Comparison of ENCODE assay signal across 17 mouse cellular contexts in genomic region chr14:104326089-104326488, GRCm38 (mm10).
DNase-seq lines count a peak whose midpoint lies in the region; ATAC-seq lines count a peak whose summit lies in the region.
"Had no signal": no experiment of that assay in that cellular context is flagged by ENCODE, and none has a peak within 500 bp of the region (broad histone marks: within the 10 kb centered on the region; RNA-seq: fewer than 3 reads in every experiment).

No protein-coding gene starts in this region.

- DNase-seq in right cerebral cortex, postnatal 4 days: peak; percentile 2
- DNase-seq in right cerebral cortex, postnatal 14 days: no peak
- DNase-seq in left cerebral cortex, adult 9 months (ENCODE audit: low spot score in 2 of 2): no peak
- DNase-seq in adrenal gland, postnatal 10 days: no peak
- DNase-seq: cerebellum, adult 11-12 months; gastrocnemius, postnatal 36 days; heart, postnatal 36 days; layer of hippocampus, adult 9-11 months; liver; lung, adult 18-20 months; right cerebral cortex, postnatal 25 days had no signal

- no peaks in the 10 kb centered on the region for H3K9me3 ChIP-seq in hindbrain, embryonic 12.5 days (replicated peaks)
- no peaks in the 10 kb centered on the region for H3K9me3 ChIP-seq in hindbrain, embryonic 13.5 days
- no peaks in the 10 kb centered on the region for H3K9me3 ChIP-seq in midbrain, embryonic 13.5 days
- H3K9me3 ChIP-seq: heart, embryonic 12.5 days had no signal

- no peak overlapping the region for H3K9ac ChIP-seq in hindbrain, embryonic 12.5 days
- no peak overlapping the region for H3K9ac ChIP-seq in hindbrain, embryonic 13.5 days
- H3K9ac ChIP-seq in midbrain, embryonic 13.5 days (replicated peaks): no peak overlapping the region
- H3K9ac ChIP-seq: heart, embryonic 12.5 days had no signal

- H3K36me3 ChIP-seq in hindbrain, embryonic 12.5 days: no peaks in the 10 kb centered on the region
- no peaks in the 10 kb centered on the region for H3K36me3 ChIP-seq in hindbrain, embryonic 13.5 days
- no peaks in the 10 kb centered on the region for H3K36me3 ChIP-seq in midbrain, embryonic 13.5 days
- H3K36me3 ChIP-seq: heart, embryonic 12.5 days had no signal

- no peak overlapping the region for H3K4me3 ChIP-seq in hindbrain, embryonic 12.5 days
- no peak overlapping the region for H3K4me3 ChIP-seq in hindbrain, embryonic 13.5 days
- H3K4me3 ChIP-seq in midbrain, embryonic 13.5 days (replicated peaks): no peak overlapping the region
- H3K4me3 ChIP-seq: heart, embryonic 12.5 days; myocyte had no signal

- no peaks in the 10 kb centered on the region for H3K27me3 ChIP-seq in hindbrain, embryonic 12.5 days
- H3K27me3 ChIP-seq in hindbrain, embryonic 13.5 days: no peaks in the 10 kb centered on the region
- no peaks in the 10 kb centered on the region for H3K27me3 ChIP-seq in midbrain, embryonic 13.5 days
- H3K27me3 ChIP-seq: heart, embryonic 12.5 days had no signal

- H3K27ac ChIP-seq in hindbrain, embryonic 12.5 days: no peak overlapping the region
- H3K27ac ChIP-seq in hindbrain, embryonic 13.5 days: no peak overlapping the region
- no peak overlapping the region for H3K27ac ChIP-seq in midbrain, embryonic 13.5 days

- H3K4me2 ChIP-seq in hindbrain, embryonic 12.5 days (replicated peaks): no peak overlapping the region
- H3K4me2 ChIP-seq in hindbrain, embryonic 13.5 days: no peak overlapping the region
- H3K4me2 ChIP-seq in midbrain, embryonic 13.5 days (replicated peaks): no peak overlapping the region
- H3K4me2 ChIP-seq: heart, embryonic 12.5 days had no signal

- ATAC-seq in hindbrain, embryonic 12.5 days (ENCODE audit: low FRiP score): peak; percentile 29; the same call in 1 of the 2 replicates
- no peak for ATAC-seq in hindbrain, embryonic 13.5 days (ENCODE audit: low FRiP score)
- ATAC-seq in midbrain, embryonic 13.5 days: peak; percentile 62
- ATAC-seq: intestine, postnatal 0 days had no signal

- WGBS in hindbrain, embryonic 12.5 days: 53% methylated on average over 10 of the region's 10 CpGs
- WGBS in hindbrain, embryonic 13.5 days: 52% methylated on average over 10 of the region's 10 CpGs
- WGBS in midbrain, embryonic 13.5 days: 48% methylated on average over 10 of the region's 10 CpGs

- H3K4me1 ChIP-seq in hindbrain, embryonic 12.5 days: no peaks in the 10 kb centered on the region
- 0 out of 2 replicates have a peak, but pooled peaks cover 2% of the 10 kb centered on the region for H3K4me1 ChIP-seq in hindbrain, embryonic 13.5 days (replicated peaks)
- no peaks in the 10 kb centered on the region for H3K4me1 ChIP-seq in midbrain, embryonic 13.5 days (replicated peaks)
- H3K4me1 ChIP-seq: heart, embryonic 12.5 days had no signal
